In the genomic region with DNA sequence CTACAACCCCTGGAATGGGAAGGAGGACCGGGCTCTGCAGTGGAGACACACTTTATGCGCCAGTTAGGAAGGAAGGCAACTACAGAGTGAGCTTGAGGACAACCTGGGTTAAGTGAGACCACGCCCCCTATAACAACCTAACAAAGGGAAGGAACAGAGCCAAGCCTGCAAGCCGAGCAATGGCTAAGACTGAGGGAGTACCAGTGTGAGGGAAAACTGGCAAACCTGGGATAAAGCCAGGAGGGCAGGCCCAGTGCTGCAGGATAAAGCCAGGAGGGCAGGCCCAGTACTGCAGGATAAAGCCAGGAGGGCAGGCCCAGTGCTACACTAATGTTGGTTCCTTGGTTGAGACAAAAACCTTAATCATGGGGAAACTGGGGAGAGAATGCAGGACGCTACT, we compare ENCODE assay signal across 11 mouse cellular contexts. TPM values are rescaled to one million over a fixed set of nuclear protein-coding genes. Genes with fewer than 3 reads are reported as not detected.
DNase-seq lines count a peak whose midpoint lies in the region; ATAC-seq and TF ChIP-seq lines count a peak whose summit lies in the region.
"Had no signal": no experiment of that assay in that cellular context is flagged by ENCODE, and none has a peak within 500 bp of the region (broad histone marks: within the 10 kb centered on the region; RNA-seq: fewer than 3 reads in every experiment).

No protein-coding gene starts in this region.

- H3K4me3 ChIP-seq in forebrain, embryonic 16.5 days (replicated peaks; ENCODE audit: low read length), result no peak overlapping the region
- H3K4me3 ChIP-seq in forebrain, embryonic 12.5 days (replicated peaks), result no peak overlapping the region
- H3K4me3 ChIP-seq in hindbrain, postnatal 0 days (ENCODE audit: low read length), result no peak overlapping the region
- H3K4me3 ChIP-seq in hindbrain, embryonic 12.5 days, result no peak overlapping the region
- H3K4me3 ChIP-seq in embryonic facial prominence, embryonic 10.5 days, result no peak overlapping the region
- H3K4me3 ChIP-seq in intestine, embryonic 15.5 days (replicated peaks), result no peak overlapping the region

- no peaks in the 10 kb centered on the region for H3K27me3 ChIP-seq in forebrain, embryonic 16.5 days (replicated peaks; ENCODE audit: control insufficient read depth, insufficient read depth, low read length)
- no peaks in the 10 kb centered on the region for H3K27me3 ChIP-seq in forebrain, embryonic 12.5 days
- H3K27me3 ChIP-seq in hindbrain, postnatal 0 days (ENCODE audit: insufficient read depth, low read length), result no peaks in the 10 kb centered on the region
- H3K27me3 ChIP-seq in hindbrain, embryonic 12.5 days, result no peaks in the 10 kb centered on the region
- H3K27me3 ChIP-seq in embryonic facial prominence, embryonic 10.5 days (replicated peaks; ENCODE audit: low read depth, poor library complexity, severe bottlenecking), result no peaks in the 10 kb centered on the region
- H3K27me3 ChIP-seq in intestine, embryonic 15.5 days (replicated peaks), result no peaks in the 10 kb centered on the region

- peak; percentile 58 for ATAC-seq in forebrain, embryonic 16.5 days
- no peak for ATAC-seq in forebrain, embryonic 12.5 days (ENCODE audit: low FRiP score)
- ATAC-seq in hindbrain, postnatal 0 days, result peak; percentile 59; the same call in 1 of the 2 replicates
- no peak for ATAC-seq in hindbrain, embryonic 12.5 days (ENCODE audit: low FRiP score)
- no peak for ATAC-seq in intestine, embryonic 15.5 days

- peak; percentile 22 for TF ChIP-seq CTCF in hindbrain, postnatal 0 days (IDR thresholded peaks at IDR 0.05; ENCODE audit: low read depth)

- H3K9me3 ChIP-seq in forebrain, embryonic 16.5 days (ENCODE audit: control insufficient read depth, low read length), result no peaks in the 10 kb centered on the region
- H3K9me3 ChIP-seq in forebrain, embryonic 12.5 days, result no peaks in the 10 kb centered on the region
- H3K9me3 ChIP-seq in hindbrain, postnatal 0 days (ENCODE audit: low read length), result no peaks in the 10 kb centered on the region
- H3K9me3 ChIP-seq in hindbrain, embryonic 12.5 days (replicated peaks), result no peaks in the 10 kb centered on the region
- no peaks in the 10 kb centered on the region for H3K9me3 ChIP-seq in embryonic facial prominence, embryonic 10.5 days
- no peaks in the 10 kb centered on the region for H3K9me3 ChIP-seq in intestine, embryonic 15.5 days

- WGBS in forebrain, embryonic 16.5 days, result 74% methylated on average over 5 of the region's 5 CpGs
- WGBS in forebrain, embryonic 12.5 days, result 79% methylated on average over 5 of the region's 5 CpGs
- WGBS in hindbrain, postnatal 0 days, result 79% methylated on average over 5 of the region's 5 CpGs
- WGBS in hindbrain, embryonic 12.5 days, result 81% methylated on average over 5 of the region's 5 CpGs
- 85% methylated on average over 5 of the region's 5 CpGs for WGBS in embryonic facial prominence, embryonic 10.5 days
- 75% methylated on average over 5 of the region's 5 CpGs for WGBS in intestine, embryonic 15.5 days

- peaks cover 12% of the 10 kb centered on the region for H3K36me3 ChIP-seq in forebrain, embryonic 16.5 days (ENCODE audit: control insufficient read depth, insufficient read depth)
- peaks cover 61% of the 10 kb centered on the region for H3K36me3 ChIP-seq in forebrain, embryonic 12.5 days (replicated peaks)
- H3K36me3 ChIP-seq in hindbrain, postnatal 0 days (ENCODE audit: insufficient read depth, low read length), result peaks cover 37% of the 10 kb centered on the region
- H3K36me3 ChIP-seq in hindbrain, embryonic 12.5 days, result peaks cover 43% of the 10 kb centered on the region
- peaks cover 83% of the 10 kb centered on the region for H3K36me3 ChIP-seq in embryonic facial prominence, embryonic 10.5 days (replicated peaks)
- peaks cover 14% of the 10 kb centered on the region for H3K36me3 ChIP-seq in intestine, embryonic 15.5 days

- no peak for DNase-seq in hindbrain, postnatal 0 days (ENCODE audit: low spot score)
- DNase-seq in ES-CJ7 (ENCODE audit: low read depth, low spot score), result peak; percentile 23
- DNase-seq in embryonic facial prominence, embryonic 10.5 days (ENCODE audit: low spot score), result no peak
- no peak for DNase-seq in urinary bladder, adult 18-20 months (ENCODE audit: low spot score in 2 of 2)
- DNase-seq: kidney, adult 9 months; layer of hippocampus, postnatal 36 days; thymus, postnatal 14 days had no signal

- H3K9ac ChIP-seq in forebrain, embryonic 16.5 days (replicated peaks; ENCODE audit: low read depth, low read length), result no peak overlapping the region
- H3K9ac ChIP-seq in forebrain, embryonic 12.5 days, result no peak overlapping the region
- H3K9ac ChIP-seq in hindbrain, postnatal 0 days (replicated peaks; ENCODE audit: low read length), result no peak overlapping the region
- no peak overlapping the region for H3K9ac ChIP-seq in hindbrain, embryonic 12.5 days
- no peak overlapping the region for H3K9ac ChIP-seq in intestine, embryonic 15.5 days

- H3K4me2 ChIP-seq in forebrain, embryonic 16.5 days (ENCODE audit: low read length), result no peak overlapping the region
- no peak overlapping the region for H3K4me2 ChIP-seq in forebrain, embryonic 12.5 days
- no peak overlapping the region for H3K4me2 ChIP-seq in hindbrain, postnatal 0 days (ENCODE audit: low read depth, low read length)
- no peak overlapping the region for H3K4me2 ChIP-seq in hindbrain, embryonic 12.5 days (replicated peaks)
- no peak overlapping the region for H3K4me2 ChIP-seq in intestine, embryonic 15.5 days (replicated peaks)

- peaks cover 5% of the 10 kb centered on the region; the same call in 1 of the 2 replicates for H3K4me1 ChIP-seq in forebrain, embryonic 16.5 days (replicated peaks; ENCODE audit: control insufficient read depth, insufficient read depth, low read length)
- H3K4me1 ChIP-seq in forebrain, embryonic 12.5 days, result no peaks in the 10 kb centered on the region
- no peaks in the 10 kb centered on the region for H3K4me1 ChIP-seq in hindbrain, postnatal 0 days (ENCODE audit: insufficient read depth, low read length)
- H3K4me1 ChIP-seq in hindbrain, embryonic 12.5 days, result no peaks in the 10 kb centered on the region; the same call in 1 of the 2 replicates
- H3K4me1 ChIP-seq in embryonic facial prominence, embryonic 10.5 days, result peaks cover 31% of the 10 kb centered on the region
- no peaks in the 10 kb centered on the region for H3K4me1 ChIP-seq in intestine, embryonic 15.5 days (replicated peaks)

- H3K27ac ChIP-seq in forebrain, embryonic 16.5 days (ENCODE audit: low read length), result no peak overlapping the region
- H3K27ac ChIP-seq in forebrain, embryonic 12.5 days, result no peak overlapping the region
- H3K27ac ChIP-seq in hindbrain, postnatal 0 days, result no peak overlapping the region
- no peak overlapping the region for H3K27ac ChIP-seq in hindbrain, embryonic 12.5 days
- 0 out of 2 replicates have a peak overlapping the region, but pooled peaks have one; percentile 16 for H3K27ac ChIP-seq in embryonic facial prominence, embryonic 10.5 days (replicated peaks)
- no peak overlapping the region for H3K27ac ChIP-seq in intestine, embryonic 15.5 days

RNA-seq across cellular contexts. Expression of a gene that starts 32.8 kb away (rescaled TPM):
- polyA plus RNA-seq in forebrain, embryonic 16.5 days (2015; fragmentation: Nextera tagmentation; extraction: Ambion mirVana), result 40.3 and 40.7 TPM in 2 replicates
- polyA plus RNA-seq in forebrain, embryonic 12.5 days (2016; fragmentation: Nextera tagmentation; extraction: Ambion mirVana), result 66.4 and 67.3 TPM in 2 replicates
- total RNA-seq in hindbrain, postnatal 0 days (2014; rRNA removed), result 26.5 and 33.5 TPM in 2 replicates
- 25.9 and 27.4 TPM in 2 replicates for polyA plus RNA-seq in hindbrain, postnatal 0 days (2015; fragmentation: Nextera tagmentation; extraction: Ambion mirVana)
- polyA plus RNA-seq in hindbrain, embryonic 12.5 days (2016; fragmentation: Nextera tagmentation; extraction: Ambion mirVana), result 61.3 and 61.6 TPM in 2 replicates
- 52.6 and 54.6 TPM in 2 replicates for polyA plus RNA-seq in embryonic facial prominence, embryonic 10.5 days (2016; fragmentation: Nextera tagmentation; extraction: Ambion mirVana)
- 30.4 and 30.6 TPM in 2 replicates for polyA plus RNA-seq in intestine, embryonic 15.5 days (2015; fragmentation: Nextera tagmentation; extraction: Ambion mirVana)

Comparison
In these comparisons a context has a peak if more than half of its experiments do, and no peak if none do; other contexts are left out.
1. ATAC-seq: peak in forebrain, embryonic 16.5 days (single experiment) and hindbrain, postnatal 0 days (single experiment); none in forebrain, embryonic 12.5 days (single experiment), hindbrain, embryonic 12.5 days (single experiment) and intestine, embryonic 15.5 days (single experiment).